Mouse (Mus musculus): ENCODE measurements at regions not wholly inside any gene's neighbourhood (a gene's known extent, or its start where the extent isn't known, plus 50 kb on each side); places are given as distances from the start of the nearest gene placed in this dataset.

- Histone ChIP-seq H3K27me3 (replicated peaks) (no peaks in the 10 kb centered on the region), H3K4me1 (ENCODE audit: control insufficient read depth in 1 of 2, insufficient read depth in 2 of 2) (peaks cover 0 to 6% of the 10 kb centered on the region in 2 experiments; a peak in 2 of 4 replicates), H3K27ac (ENCODE audit: insufficient read depth, low read depth) (no peak overlapping the region), H3K4me3 (replicated peaks in 1 of 3; ENCODE audit: low read depth in 2 of 3, low read length in 2 of 3, poor library complexity in 1 of 3) (no peak overlapping the region), H3K9me3 (replicated peaks; ENCODE audit: low read length) (no peaks in the 10 kb centered on the region), H3K9ac (ENCODE audit: insufficient read depth, low read depth) (no peak overlapping the region), H3K79me2 (replicated peaks; ENCODE audit: control insufficient read depth, extremely low read depth, insufficient read depth, poor library complexity, severe bottlenecking) (no peaks in the 10 kb centered on the region), H3K36me3 (replicated peaks in 1 of 2; ENCODE audit: control insufficient read depth in 1 of 2, insufficient read depth in 1 of 2, low read length in 1 of 2) (no peaks in the 10 kb centered on the region), H3K4me2 (ENCODE audit: insufficient read depth, low read depth, poor library complexity, severe bottlenecking) (no peak overlapping the region)
- dilution Hi-C loops (cut with MboI; ENCODE audit: extremely low pct_ligation_motif_present, extremely low pct_unique_long_range_greater_than_20kb, low sequenced_read_pairs) = no loop called here
- in situ Hi-C loops (cut with MboI; ENCODE audit: low pct_ligation_motif_present, low pct_unique_long_range_greater_than_20kb, low sequenced_read_pairs) = no loop called here
- DNase-seq (ENCODE audit: extremely low read depth) = no peak
- no peak for TF ChIP-seq KAT2A (IDR thresholded peaks at IDR 0.05; ENCODE audit: insufficient replicate concordance, low read length)
- TF ChIP-seq MAX (IDR thresholded peaks at IDR 0.05; ENCODE audit: low read length) = no peak
- no peak for TF ChIP-seq BHLHE40 (IDR thresholded peaks at IDR 0.05; ENCODE audit: low read depth, low read length)
- TF ChIP-seq GABPA (IDR thresholded peaks at IDR 0.05; ENCODE audit: insufficient replicate concordance, low read depth, low read length) = no peak
- TF ChIP-seq HCFC1 (IDR thresholded peaks at IDR 0.05; ENCODE audit: low read depth, low read length) = no peak
- no peak for TF ChIP-seq SIN3A (IDR thresholded peaks at IDR 0.05; ENCODE audit: low read length)
- TF ChIP-seq ZMIZ1 (IDR thresholded peaks at IDR 0.05; ENCODE audit: low read depth, low read length) = no peak
- no peak for TF ChIP-seq MXI1 (IDR thresholded peaks at IDR 0.05; ENCODE audit: low read depth, low read length)
- TF ChIP-seq CHD2 (IDR thresholded peaks at IDR 0.05; ENCODE audit: low read length) = no peak
- TF ChIP-seq NRF1 (IDR thresholded peaks at IDR 0.05; ENCODE audit: low read depth, low read length) = no peak
These were observed 1403.9 kb upstream of the Lrrc6 start for GRCm38 (mm10) chr15:67904646-67905045.

- peak; percentile 7 for DNase-seq (ENCODE audit: extremely low read depth)
- dilution Hi-C loops (cut with MboI; ENCODE audit: extremely low pct_ligation_motif_present, extremely low pct_unique_long_range_greater_than_20kb, low sequenced_read_pairs) (no loop called here), in situ Hi-C loops (cut with MboI; ENCODE audit: low pct_ligation_motif_present, low pct_unique_long_range_greater_than_20kb, low sequenced_read_pairs) (no loop called here)
- Histone ChIP-seq H3K4me3 (replicated peaks in 1 of 3; ENCODE audit: low read depth in 2 of 3, low read length in 2 of 3, poor library complexity in 1 of 3) (no peak overlapping the region), H3K9ac (ENCODE audit: insufficient read depth, low read depth) (no peak overlapping the region), H3K36me3 (replicated peaks in 1 of 2; ENCODE audit: control insufficient read depth in 1 of 2, insufficient read depth in 1 of 2, low read length in 1 of 2) (no peaks in the 10 kb centered on the region), H3K27ac (ENCODE audit: insufficient read depth, low read depth) (no peak overlapping the region), H3K79me2 (replicated peaks; ENCODE audit: control insufficient read depth, extremely low read depth, insufficient read depth, poor library complexity, severe bottlenecking) (no peaks in the 10 kb centered on the region), H3K4me2 (ENCODE audit: insufficient read depth, low read depth, poor library complexity, severe bottlenecking) (no peak overlapping the region), H3K4me1 (ENCODE audit: control insufficient read depth in 1 of 2, insufficient read depth in 2 of 2) (peaks cover 2 to 6% of the 10 kb centered on the region in 2 experiments; a peak in 2 of 4 replicates), H3K27me3 (replicated peaks) (no peaks in the 10 kb centered on the region), H3K9me3 (replicated peaks; ENCODE audit: low read length) (no peaks in the 10 kb centered on the region)
- no peak for TF ChIP-seq ELF1 (IDR thresholded peaks at IDR 0.05; ENCODE audit: low read depth, low read length)
- TF ChIP-seq POLR2A (IDR thresholded peaks at IDR 0.05; ENCODE audit: low read depth, low read length) = no peak
These were observed 1402.3 kb upstream of the Lrrc6 start for GRCm38 (mm10) chr15:67902982-67903381.

GRCm38 (mm10) chr15:67901191-67901601, 1400.5 kb upstream of the Lrrc6 start:
- in situ Hi-C loops (cut with MboI; ENCODE audit: low pct_ligation_motif_present, low pct_unique_long_range_greater_than_20kb, low sequenced_read_pairs) = no loop called here
- Histone ChIP-seq H3K4me1 (ENCODE audit: control insufficient read depth in 1 of 2, insufficient read depth in 2 of 2) (peaks cover 2 to 6% of the 10 kb centered on the region in 2 experiments; a peak in 2 of 4 replicates), H3K27me3 (replicated peaks) (no peaks in the 10 kb centered on the region), H3K27ac (ENCODE audit: insufficient read depth, low read depth) (no peak overlapping the region), H3K36me3 (replicated peaks in 1 of 2; ENCODE audit: control insufficient read depth in 1 of 2, insufficient read depth in 1 of 2, low read length in 1 of 2) (no peaks in the 10 kb centered on the region), H3K79me2 (replicated peaks; ENCODE audit: control insufficient read depth, extremely low read depth, insufficient read depth, poor library complexity, severe bottlenecking) (no peaks in the 10 kb centered on the region), H3K9ac (ENCODE audit: insufficient read depth, low read depth) (no peak overlapping the region), H3K9me3 (replicated peaks; ENCODE audit: low read length) (no peaks in the 10 kb centered on the region), H3K4me2 (ENCODE audit: insufficient read depth, low read depth, poor library complexity, severe bottlenecking) (no peak overlapping the region), H3K4me3 (replicated peaks in 1 of 3; ENCODE audit: low read depth in 2 of 3, low read length in 2 of 3, poor library complexity in 1 of 3) (no peak overlapping the region)
- dilution Hi-C loops (cut with MboI; ENCODE audit: extremely low pct_ligation_motif_present, extremely low pct_unique_long_range_greater_than_20kb, low sequenced_read_pairs) = no loop called here
- no peak for TF ChIP-seq PAX5 (IDR thresholded peaks at IDR 0.05; ENCODE audit: low read length)
- no peak for TF ChIP-seq KAT2A (IDR thresholded peaks at IDR 0.05; ENCODE audit: insufficient replicate concordance, low read length)
- no peak for TF ChIP-seq MEF2A (IDR thresholded peaks at IDR 0.05; ENCODE audit: borderline replicate concordance, low read depth, low read length)
- TF ChIP-seq CHD1 (IDR thresholded peaks at IDR 0.05; ENCODE audit: low read depth, low read length) = no peak
- TF ChIP-seq MAZ (IDR thresholded peaks at IDR 0.05; ENCODE audit: low read depth, low read length) = no peak
- no peak for TF ChIP-seq MAX (IDR thresholded peaks at IDR 0.05; ENCODE audit: low read length)
- TF ChIP-seq BHLHE40 (IDR thresholded peaks at IDR 0.05; ENCODE audit: low read depth, low read length) = no peak
- TF ChIP-seq POLR2AphosphoS2 (IDR thresholded peaks at IDR 0.05; ENCODE audit: low read depth, low read length) = no peak
- no peak for TF ChIP-seq MXI1 (IDR thresholded peaks at IDR 0.05; ENCODE audit: low read depth, low read length)
- no peak for TF ChIP-seq EP300 (IDR thresholded peaks at IDR 0.05; ENCODE audit: low read length)
- no peak for TF ChIP-seq UBTF (IDR thresholded peaks at IDR 0.05; ENCODE audit: low read depth, low read length)
- TF ChIP-seq RAD21 (IDR thresholded peaks at IDR 0.05; ENCODE audit: low read depth, low read length) = no peak
- TF ChIP-seq JUND (conservative IDR thresholded peaks at IDR 0.05; ENCODE audit: low read depth, low read length) = no peak
- TF ChIP-seq NRF1 (IDR thresholded peaks at IDR 0.05; ENCODE audit: low read depth, low read length) = no peak
- TF ChIP-seq NELFE (IDR thresholded peaks at IDR 0.05; ENCODE audit: low read depth, low read length) = no peak
- no peak for TF ChIP-seq HCFC1 (IDR thresholded peaks at IDR 0.05; ENCODE audit: low read depth, low read length)
- TF ChIP-seq SIN3A (IDR thresholded peaks at IDR 0.05; ENCODE audit: low read length) = no peak
- DNase-seq (ENCODE audit: extremely low read depth) = no peak

Data from CH12.LX (cell line).